Mouse (Mus musculus) hindbrain, embryonic 16.5 days (tissue): Measurements from ENCODE around the gene Chtf18. TPM values are rescaled to one million over a fixed set of nuclear protein-coding genes. Genes with fewer than 3 reads are reported as not detected.

Experiments used
- ATAC-seq: fragments of 200-750 bp; cut with Nextera tagmentation; 2 replicates; pipeline ENCODE4 v1.8.0; 2017; ENCODE audit warnings: moderate TSS enrichment, moderate library complexity
- H3K27ac ChIP-seq: fragments of 300-500 bp; sonication (generic); 2 replicates; pipeline ENCODE4 v1.5.1; 2014; ENCODE audit warnings: low read depth, mild to moderate bottlenecking, control low read depth, low read length, moderate library complexity
- H3K27me3 ChIP-seq: fragments of 300-500 bp; sonication (generic); replicated peaks from 2 replicates; pipeline ENCODE4 v1.6.1; 2014; ENCODE audit warnings: low read length; ENCODE audit not compliant: control insufficient read depth, insufficient read depth
- H3K36me3 ChIP-seq: fragments of 300-500 bp; sonication (generic); 2 replicates; pipeline ENCODE4 v1.6.1; 2014; ENCODE audit warnings: mild to moderate bottlenecking, low read length, moderate library complexity, mixed read lengths; ENCODE audit not compliant: control insufficient read depth, insufficient read depth
- H3K4me1 ChIP-seq: fragments of 300-500 bp; sonication (generic); 2 replicates; pipeline ENCODE4 v1.6.1; 2014; ENCODE audit warnings: low read depth, low read length; ENCODE audit not compliant: control insufficient read depth, insufficient read depth
- H3K4me2 ChIP-seq: fragments of 300-500 bp; sonication (generic); 2 replicates; pipeline ENCODE4 v1.6.1; 2014; ENCODE audit warnings: mild to moderate bottlenecking, low read length, control low read depth, moderate library complexity
- H3K4me3 ChIP-seq: fragments of 300-500 bp; sonication (generic); 2 replicates; pipeline ENCODE4 v1.5.1; 2014; ENCODE audit warnings: mild to moderate bottlenecking, low read length, control low read depth, moderate library complexity
- H3K9ac ChIP-seq: fragments of 300-500 bp; sonication (generic); 2 replicates; pipeline ENCODE4 v1.6.1; 2014; ENCODE audit warnings: low read depth, mild to moderate bottlenecking, control low read depth, low read length, moderate library complexity
- H3K9me3 ChIP-seq: fragments of 300-500 bp; sonication (generic); 2 replicates; pipeline ENCODE4 v1.6.1; 2014; ENCODE audit warnings: mild to moderate bottlenecking, low read length, moderate library complexity; ENCODE audit not compliant: control insufficient read depth
- WGBS: fragments of 180-500 bp; shearing (Covaris S2); extraction: QIAGEN DNeasy Blood & Tissue Kit; methylation state at CpG from one replicate; pipeline ENCODE4 v1.1.7; 2014; 5-methylcytosine and 5-hydroxymethylcytosine counted together
- polyA plus RNA-seq: library from polyadenylated mRNA; unstranded; fragments of >200 nt; fragmentation: Nextera tagmentation; extraction: Ambion mirVana; gene quantifications from 2 replicates; pipeline ENCODE4 v1.2.1, GENCODE M21; 2015

Chtf18 gene
- polyA plus RNA-seq, 1 experiment from 2014 or later: 6.4 TPM

DNA sequence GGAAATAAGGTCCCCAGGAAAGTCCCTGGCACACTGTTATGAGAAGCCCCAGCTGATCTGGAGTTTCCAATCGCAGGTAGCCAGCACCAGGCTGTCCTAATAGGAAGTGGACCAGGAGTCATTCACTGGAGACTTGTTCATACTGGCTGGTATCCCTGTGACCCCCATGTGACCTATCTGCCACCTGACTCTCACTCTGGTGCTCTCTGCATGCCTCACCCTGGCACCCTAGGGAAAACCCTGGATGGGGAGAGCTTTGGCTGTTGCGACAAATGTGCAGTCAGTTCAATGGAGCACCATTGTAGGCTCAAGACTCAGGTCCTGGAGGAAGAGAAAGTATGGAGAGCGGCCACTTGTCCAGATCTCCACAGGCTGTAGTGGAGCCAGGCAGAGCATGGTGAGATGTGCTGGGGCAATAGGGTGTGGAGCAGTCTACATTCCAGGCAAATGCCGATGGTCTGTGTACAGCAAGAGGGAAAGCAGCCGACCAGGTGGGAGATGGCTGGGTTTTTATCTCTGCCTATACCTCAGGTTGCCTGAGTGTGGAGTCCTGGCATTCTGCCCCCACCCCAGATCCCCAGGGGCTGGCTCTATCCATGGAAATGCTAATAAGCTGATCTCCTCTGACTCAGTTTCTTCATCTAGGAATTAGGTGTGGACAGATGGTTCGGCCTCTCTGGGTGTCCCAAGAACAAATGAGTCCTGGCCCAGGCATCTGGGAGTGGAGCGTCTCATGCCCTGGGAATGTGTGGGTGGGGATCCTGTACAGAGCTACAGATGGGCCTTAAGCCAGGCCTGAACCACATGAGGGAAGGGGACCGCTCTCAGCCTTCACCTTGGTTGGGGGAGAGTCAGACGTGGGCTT lies 29.4 kb upstream of the Chtf18 start:
- 81% methylated on average over 9 of the region's 9 CpGs for WGBS
- Histone ChIP-seq H3K36me3 (no peaks in the 10 kb centered on the region), H3K9ac (no peak overlapping the region), H3K9me3 (no peaks in the 10 kb centered on the region), H3K27ac (no peak overlapping the region), H3K4me2 (no peak overlapping the region), H3K4me1 (no peaks in the 10 kb centered on the region; the same call in 1 of the 2 replicates), H3K27me3 (no peaks in the 10 kb centered on the region), H3K4me3 (no peak overlapping the region)
- ATAC-seq: no peak

DNA sequence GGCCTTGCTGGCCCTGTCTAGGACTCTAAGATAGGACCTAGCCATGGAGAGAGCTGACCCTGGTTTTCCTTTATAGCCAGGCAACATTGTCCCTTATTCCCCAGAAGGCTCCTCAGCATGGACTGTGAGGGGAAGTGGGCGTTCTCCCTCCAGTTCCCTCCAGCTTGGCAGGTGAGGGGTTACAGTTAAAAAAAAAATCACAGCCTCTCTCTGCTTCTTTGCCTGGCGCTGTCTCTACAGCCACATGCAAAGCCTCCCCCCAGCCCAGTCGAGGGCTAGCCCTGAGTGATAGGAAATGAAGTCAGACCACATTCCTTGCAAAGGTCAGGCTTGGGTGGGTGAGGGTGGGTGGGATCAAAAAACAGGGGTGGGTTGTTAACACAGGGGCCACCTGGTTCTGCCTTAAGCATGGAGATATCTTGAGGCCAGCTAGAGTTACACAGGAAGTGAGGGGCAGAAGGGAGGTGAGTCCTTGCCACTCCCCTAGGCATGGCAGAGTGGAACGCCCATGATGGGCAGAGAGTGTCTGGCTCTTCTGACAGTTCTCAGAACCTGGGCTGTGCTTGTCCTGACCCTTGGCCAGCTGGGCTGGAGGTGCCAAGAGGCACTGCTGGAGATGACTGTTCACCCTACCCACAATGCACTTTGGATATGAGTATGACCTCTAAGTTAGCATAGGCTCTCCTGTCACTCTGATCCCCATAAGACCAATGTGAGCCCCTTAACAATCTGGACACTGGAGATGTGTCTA lies 28.6 kb upstream of the Chtf18 start:
- WGBS: 70% methylated on average over 4 of the region's 4 CpGs

DNA sequence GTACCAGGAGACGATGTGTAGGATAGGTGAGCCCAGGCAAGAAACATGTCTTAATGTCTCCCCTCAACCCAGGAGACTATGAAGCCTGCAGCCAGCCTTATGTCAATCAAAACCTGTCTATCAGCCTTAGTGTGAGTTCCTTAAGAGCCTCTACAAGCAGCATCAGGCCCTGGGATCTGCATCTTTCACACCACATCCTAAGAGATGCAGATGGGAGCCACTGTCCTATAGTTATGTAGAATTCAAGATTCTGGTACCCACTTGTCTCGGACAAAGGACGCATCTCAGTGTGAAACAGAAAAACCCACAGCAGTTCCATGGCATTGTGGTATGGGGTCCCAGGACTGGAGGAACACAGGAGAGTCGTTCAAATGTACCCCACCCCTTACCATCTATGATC lies 27.9 kb upstream of the Chtf18 start:
- Histone ChIP-seq H3K4me2 (no peak overlapping the region), H3K9me3 (no peaks in the 10 kb centered on the region), H3K27ac (no peak overlapping the region), H3K36me3 (no peaks in the 10 kb centered on the region), H3K27me3 (no peaks in the 10 kb centered on the region), H3K4me3 (no peak overlapping the region), H3K4me1 (no peaks in the 10 kb centered on the region; the same call in 1 of the 2 replicates), H3K9ac (no peak overlapping the region)
- 74% methylated on average over 4 of the region's 4 CpGs for WGBS
- no peak for ATAC-seq

More for the DNA sequence above, 28.6 kb upstream of the Chtf18 start:
- Histone ChIP-seq H3K9me3 (no peaks in the 10 kb centered on the region), H3K9ac (no peak overlapping the region), H3K27ac (no peak overlapping the region), H3K4me2 (no peak overlapping the region), H3K27me3 (no peaks in the 10 kb centered on the region), H3K4me1 (no peaks in the 10 kb centered on the region; the same call in 1 of the 2 replicates), H3K4me3 (no peak overlapping the region), H3K36me3 (no peaks in the 10 kb centered on the region)
- no peak for ATAC-seq

DNA sequence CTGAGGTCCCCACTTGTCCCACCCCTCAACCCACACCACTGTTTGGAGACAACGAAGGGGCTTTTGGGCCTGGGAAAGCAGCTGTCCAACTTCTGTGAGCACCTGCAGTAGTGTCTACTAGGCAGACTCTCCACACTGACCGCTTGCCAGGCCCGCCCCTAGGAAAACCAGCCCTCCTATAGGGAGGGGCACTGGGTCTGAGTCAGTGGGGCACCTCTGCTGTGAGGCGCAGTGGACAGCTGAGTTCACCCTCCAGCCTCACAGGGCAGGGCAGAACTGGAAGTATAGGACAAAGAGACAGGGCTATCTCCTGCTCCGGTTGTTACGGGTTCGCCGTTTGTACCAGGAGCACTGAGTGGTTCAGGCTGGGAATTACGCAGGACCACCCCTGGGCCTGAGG lies 27.0 kb upstream of the Chtf18 start, which contains the start of gene Msln:
Msln (minus strand) TSS at position 138 of the 400 bp plus-strand sequence.
- no peak within 1 kb of the TSS for H3K27ac ChIP-seq
- H3K4me2 ChIP-seq: no peak within 1 kb of the TSS
- H3K9ac ChIP-seq: no peak within 1 kb of the TSS
- no peak within 1 kb of the TSS for H3K4me3 ChIP-seq
- no peaks in the 10 kb centered on the region for H3K9me3 ChIP-seq
- no peaks in the 10 kb centered on the region for H3K27me3 ChIP-seq
- H3K4me1 ChIP-seq: no peaks in the 10 kb centered on the region; the same call in 1 of the 2 replicates
- no peaks in the 10 kb centered on the region for H3K36me3 ChIP-seq
- WGBS: 87% methylated on average over 9 of the region's 9 CpGs
- no peak for ATAC-seq

DNA sequence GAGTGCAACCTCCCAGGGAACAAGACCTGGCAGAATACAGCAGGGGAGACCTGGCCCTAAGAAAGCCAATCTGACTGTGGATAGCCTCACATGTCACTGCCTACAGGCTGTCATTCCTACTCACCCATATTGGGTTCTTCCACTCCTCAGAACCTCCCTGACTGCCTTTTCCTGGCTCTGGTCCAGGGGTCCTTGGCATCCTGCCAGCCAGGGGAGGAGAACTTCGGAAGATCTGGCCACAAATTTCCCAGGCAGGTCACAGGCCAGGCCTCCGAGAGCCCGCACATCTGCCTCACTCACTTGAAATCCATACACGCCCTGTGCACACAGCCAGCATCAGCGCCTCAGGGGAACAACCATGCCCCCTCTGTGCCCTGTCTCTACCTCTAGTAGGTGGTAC lies 24.2 kb upstream of the Chtf18 start:
- no peaks in the 10 kb centered on the region for H3K36me3 ChIP-seq
- no peaks in the 10 kb centered on the region; the same call in 1 of the 2 replicates for H3K4me1 ChIP-seq
- no peak overlapping the region for H3K4me3 ChIP-seq
- no peak overlapping the region for H3K27ac ChIP-seq
- ATAC-seq: no peak
- H3K9ac ChIP-seq: no peak overlapping the region
- H3K4me2 ChIP-seq: no peak overlapping the region
- H3K9me3 ChIP-seq: no peaks in the 10 kb centered on the region
- 36% methylated on average over 5 of the region's 5 CpGs for WGBS
- no peaks in the 10 kb centered on the region for H3K27me3 ChIP-seq

DNA sequence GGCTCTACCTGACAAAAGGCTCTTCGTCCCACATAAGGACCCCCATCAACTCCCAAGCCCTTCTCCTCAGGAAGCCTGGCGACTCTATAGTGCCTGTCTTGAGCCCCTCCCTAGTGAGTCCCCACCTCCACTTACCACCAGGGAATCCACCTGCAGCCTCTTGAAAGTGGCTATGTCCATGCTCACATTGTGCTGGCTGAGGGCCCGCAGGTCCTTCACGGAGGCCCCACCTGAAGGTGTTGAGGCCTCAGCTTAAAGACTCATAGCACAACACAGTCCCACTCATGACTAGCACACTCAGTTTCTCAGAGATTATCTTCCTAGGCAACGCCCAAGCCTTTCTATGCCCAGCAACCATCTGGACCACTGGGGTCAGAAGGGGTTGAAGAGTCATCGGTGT lies 22.1 kb upstream of the Chtf18 start:
- Histone ChIP-seq H3K27ac (no peak overlapping the region), H3K27me3 (no peaks in the 10 kb centered on the region), H3K36me3 (no peaks in the 10 kb centered on the region), H3K9ac (no peak overlapping the region), H3K9me3 (no peaks in the 10 kb centered on the region), H3K4me2 (no peak overlapping the region), H3K4me3 (no peak overlapping the region), H3K4me1 (no peaks in the 10 kb centered on the region; the same call in 1 of the 2 replicates)
- 85% methylated on average over 6 of the region's 6 CpGs for WGBS
- no peak for ATAC-seq

DNA sequence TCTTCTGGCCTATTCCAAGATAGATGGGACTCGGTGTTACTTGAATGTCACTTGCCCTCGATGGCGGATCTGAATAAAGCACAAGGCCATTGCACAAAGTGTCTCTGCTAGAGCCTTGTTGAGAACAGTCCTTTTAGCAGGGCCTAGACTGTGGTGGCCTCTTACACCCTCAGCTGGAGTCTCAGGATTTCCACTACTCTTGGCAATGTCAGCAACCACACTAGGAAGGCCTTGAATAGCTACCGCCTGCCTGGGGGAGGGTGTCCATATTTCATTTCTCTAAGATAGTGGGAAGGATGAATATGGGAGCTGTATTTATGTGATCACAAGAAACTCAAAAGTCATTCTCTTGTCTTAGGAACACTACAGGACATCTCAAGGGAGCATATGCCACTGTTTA lies 21.0 kb upstream of the Chtf18 start:
- Histone ChIP-seq H3K27me3 (no peaks in the 10 kb centered on the region), H3K9me3 (no peaks in the 10 kb centered on the region), H3K36me3 (no peaks in the 10 kb centered on the region), H3K4me2 (no peak overlapping the region), H3K4me3 (no peak overlapping the region), H3K4me1 (no peaks in the 10 kb centered on the region; the same call in 1 of the 2 replicates), H3K27ac (no peak overlapping the region), H3K9ac (no peak overlapping the region)
- WGBS: 96% methylated on average over 4 of the region's 4 CpGs
- ATAC-seq: no peak

DNA sequence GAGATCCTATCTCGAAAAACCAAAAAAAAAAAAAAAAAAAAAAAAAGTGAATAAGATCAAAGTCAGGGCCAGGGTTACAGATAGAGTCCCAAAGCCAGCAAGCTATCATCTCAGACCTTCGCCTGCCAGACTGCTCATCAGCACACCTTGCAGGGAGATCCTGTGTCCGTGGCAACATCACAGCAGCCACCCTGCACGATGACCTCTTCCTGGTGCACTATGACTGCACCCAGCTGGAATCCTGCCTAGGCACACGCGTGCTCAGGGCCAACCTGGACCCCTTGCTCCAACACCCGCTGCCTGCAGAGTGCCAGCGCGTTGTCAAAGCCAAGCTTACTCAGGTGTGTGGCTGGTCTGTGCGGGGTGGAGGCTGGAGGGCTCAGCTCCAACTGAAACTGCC lies 17.1 kb upstream of the Chtf18 start:
- WGBS: 78% methylated on average over 10 of the region's 10 CpGs
- Histone ChIP-seq H3K27ac (no peak overlapping the region), H3K9me3 (no peaks in the 10 kb centered on the region), H3K36me3 (no peaks in the 10 kb centered on the region), H3K27me3 (no peaks in the 10 kb centered on the region), H3K4me3 (no peak overlapping the region), H3K9ac (no peak overlapping the region), H3K4me1 (no peaks in the 10 kb centered on the region), H3K4me2 (no peak overlapping the region)
- no peak for ATAC-seq

DNA sequence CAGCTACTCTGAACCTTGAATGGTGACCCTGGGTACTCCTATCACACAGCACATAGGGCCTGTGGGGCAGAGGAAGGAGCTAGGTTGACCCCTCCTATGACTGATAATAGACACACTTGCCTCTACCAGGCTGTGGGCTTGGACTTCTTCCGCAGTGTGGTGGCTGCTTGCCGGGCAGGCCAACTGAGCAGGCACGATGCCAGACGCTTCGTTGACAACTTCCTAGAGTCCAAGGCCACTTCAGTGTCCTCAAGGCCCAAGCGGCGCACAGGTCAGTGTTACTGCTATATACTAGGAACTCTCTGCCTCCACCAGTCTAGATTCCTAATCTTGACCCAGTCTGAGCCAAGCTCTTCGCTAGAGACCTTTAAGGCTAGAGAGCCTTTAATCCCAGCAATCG lies 16.6 kb upstream of the Chtf18 start:
- no peak overlapping the region for H3K27ac ChIP-seq
- no peaks in the 10 kb centered on the region for H3K27me3 ChIP-seq
- H3K4me1 ChIP-seq: no peaks in the 10 kb centered on the region
- no peaks in the 10 kb centered on the region for H3K9me3 ChIP-seq
- no peak for ATAC-seq
- 91% methylated on average over 9 of the region's 9 CpGs for WGBS
- no peak overlapping the region for H3K4me2 ChIP-seq
- H3K36me3 ChIP-seq: no peaks in the 10 kb centered on the region
- H3K4me3 ChIP-seq: no peak overlapping the region
- no peak overlapping the region for H3K9ac ChIP-seq
